Mouse (Mus musculus) midbrain, embryonic 11.5 days (tissue): ENCODE data around the gene Bnc2. TPM values are rescaled to one million over a fixed set of nuclear protein-coding genes. Genes with fewer than 3 reads are reported as not detected.

Source experiments
- ATAC-seq: fragments of 200-750 bp; cut with Nextera tagmentation; 2 replicates; pipeline ENCODE4 v1.8.0; 2017; ENCODE audit warnings: moderate TSS enrichment, moderate library complexity; ENCODE audit not compliant: low FRiP score
- DNase-seq: peaks from one replicate; pipeline ENCODE4 v3.0.0; 2015; ENCODE audit warnings: low spot score; ENCODE audit errors: missing footprints
- H3K27ac ChIP-seq: fragments of 300-500 bp; sonication (generic); 2 replicates; pipeline ENCODE4 v1.5.1; 2014; ENCODE audit warnings: low read depth, low read length
- H3K27me3 ChIP-seq: fragments of 300-500 bp; sonication (generic); 2 replicates; pipeline ENCODE4 v1.6.1; 2014; ENCODE audit warnings: mild to moderate bottlenecking, low read length, moderate library complexity, mixed read lengths; ENCODE audit not compliant: control insufficient read depth, insufficient read depth
- H3K36me3 ChIP-seq: fragments of 300-500 bp; sonication (generic); 2 replicates; pipeline ENCODE4 v1.6.1; 2014; ENCODE audit warnings: mild to moderate bottlenecking, low read length, moderate library complexity, mixed read lengths; ENCODE audit not compliant: control insufficient read depth, insufficient read depth
- H3K4me1 ChIP-seq: fragments of 300-500 bp; sonication (generic); 2 replicates; pipeline ENCODE4 v1.6.1; 2014; ENCODE audit warnings: low read length; ENCODE audit not compliant: control insufficient read depth, insufficient read depth
- H3K4me2 ChIP-seq: fragments of 300-500 bp; sonication (generic); 2 replicates; pipeline ENCODE4 v1.6.1; 2014; ENCODE audit warnings: mild to moderate bottlenecking, moderate library complexity
- H3K4me3 ChIP-seq: fragments of 300-500 bp; sonication (generic); 2 replicates; pipeline ENCODE4 v1.5.1; 2014; ENCODE audit warnings: low read depth, low read length
- H3K9ac ChIP-seq: fragments of 300-500 bp; sonication (generic); 2 replicates; pipeline ENCODE4 v1.6.1; 2014; ENCODE audit warnings: low read length
- H3K9me3 ChIP-seq: fragments of 300-500 bp; sonication (generic); 2 replicates; pipeline ENCODE4 v1.6.1; 2016; ENCODE audit warnings: low read length; ENCODE audit not compliant: control insufficient read depth
- WGBS: fragments of 180-500 bp; shearing (Covaris S2); extraction: QIAGEN DNeasy Blood & Tissue Kit; methylation state at CpG from one replicate; pipeline ENCODE4 v1.1.7; 2014; 5-methylcytosine and 5-hydroxymethylcytosine counted together
- polyA plus RNA-seq: library from polyadenylated mRNA; unstranded; fragments of >200 nt; fragmentation: Nextera tagmentation; extraction: Ambion mirVana; gene quantifications from 2 replicates; pipeline ENCODE4 v1.2.1, GENCODE M21; 2014

Gene Bnc2
- polyA plus RNA-seq, 1 experiment from 2014 or later, result 9.1 TPM

DNA sequence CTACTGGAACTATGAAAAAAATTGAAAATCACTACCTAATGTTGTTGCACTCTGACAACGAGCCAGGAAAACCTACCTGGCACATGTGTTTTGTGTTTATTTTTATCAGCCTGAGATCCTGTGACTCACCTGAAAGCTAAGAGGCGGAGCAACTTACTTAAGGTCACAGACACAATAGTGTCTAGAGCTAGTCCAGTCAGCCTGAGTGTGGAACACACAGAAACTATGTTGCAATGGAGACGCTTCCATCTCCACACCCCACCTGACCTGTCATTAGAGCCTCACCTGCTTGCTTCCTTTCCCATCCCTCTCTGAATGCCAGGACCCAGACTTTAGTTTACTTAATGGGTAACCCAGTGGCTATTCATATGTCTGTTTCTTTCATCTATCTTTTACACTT, 364.2 kb downstream of the Bnc2 start:
- Histone ChIP-seq H3K27me3 (no peaks in the 10 kb centered on the region), H3K4me2 (no peak overlapping the region), H3K4me1 (no peaks in the 10 kb centered on the region), H3K27ac (no peak overlapping the region), H3K9me3 (no peaks in the 10 kb centered on the region), H3K9ac (no peak overlapping the region), H3K36me3 (no peaks in the 10 kb centered on the region), H3K4me3 (no peak overlapping the region)
- no peak for ATAC-seq
- DNase-seq, result no peak
- WGBS, result 91% methylated on average over 3 of the region's 3 CpGs

GRCm38 (mm10) chr4:84308226-84308862, 366.7 kb downstream of the Bnc2 start:
- no peaks in the 10 kb centered on the region for H3K27me3 ChIP-seq
- no peak overlapping the region for H3K4me3 ChIP-seq
- 50% methylated on average over 4 of the region's 4 CpGs for WGBS
- ATAC-seq (no peak), DNase-seq (no peak)
- no peaks in the 10 kb centered on the region for H3K9me3 ChIP-seq
- H3K4me2 ChIP-seq, result no peak overlapping the region
- H3K27ac ChIP-seq, result no peak overlapping the region
- H3K36me3 ChIP-seq, result no peaks in the 10 kb centered on the region
- no peak overlapping the region for H3K9ac ChIP-seq
- H3K4me1 ChIP-seq, result no peaks in the 10 kb centered on the region

DNA sequence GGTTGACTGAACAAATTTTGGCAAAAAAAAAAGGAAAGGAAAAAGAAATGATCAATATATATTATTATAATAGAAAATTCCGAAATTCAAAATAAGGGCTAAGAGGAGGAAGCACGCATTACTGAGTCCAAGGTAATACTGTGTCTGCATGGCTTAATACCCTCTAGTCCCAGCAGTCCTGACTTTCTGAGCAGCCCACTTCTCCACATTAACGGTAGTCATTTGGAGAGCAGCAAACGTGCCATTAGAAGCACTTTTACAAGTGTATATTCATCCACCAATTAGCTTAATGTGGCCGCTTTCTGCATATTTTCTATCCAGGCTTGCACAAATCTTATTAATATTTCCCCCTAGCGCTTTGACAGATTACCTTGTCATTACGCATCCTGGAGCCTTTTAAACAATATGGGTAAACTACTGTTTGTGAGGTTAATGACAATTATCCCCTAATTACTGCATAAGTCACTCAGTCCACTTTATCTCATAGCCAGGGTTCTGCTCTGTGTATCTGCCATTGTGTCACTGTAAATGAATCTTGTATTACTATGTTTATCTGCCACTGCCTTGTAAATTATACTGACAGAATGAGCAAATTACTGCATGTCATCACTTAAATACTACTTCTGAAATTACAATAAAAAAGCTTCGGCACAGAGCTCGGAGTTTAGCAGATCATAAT, 368.0 kb downstream of the Bnc2 start:
- Histone ChIP-seq H3K27ac (no peak overlapping the region), H3K9me3 (no peaks in the 10 kb centered on the region), H3K4me3 (no peak overlapping the region), H3K36me3 (no peaks in the 10 kb centered on the region), H3K4me2 (no peak overlapping the region), H3K4me1 (no peaks in the 10 kb centered on the region), H3K27me3 (no peaks in the 10 kb centered on the region), H3K9ac (no peak overlapping the region)
- DNase-seq (no peak), ATAC-seq (no peak)
- WGBS, result 91% methylated on average over 9 of the region's 9 CpGs

GRCm38 (mm10) chr4:84302949-84303348, 372.1 kb downstream of the Bnc2 start:
- no peaks in the 10 kb centered on the region for H3K36me3 ChIP-seq
- no peak overlapping the region for H3K4me2 ChIP-seq
- no peak overlapping the region for H3K4me3 ChIP-seq
- no peak for DNase-seq
- no peak for ATAC-seq
- no peaks in the 10 kb centered on the region for H3K4me1 ChIP-seq
- no peak overlapping the region for H3K9ac ChIP-seq
- H3K9me3 ChIP-seq, result 0 out of 2 replicates have a peak, but pooled peaks cover 4% of the 10 kb centered on the region
- WGBS, result 86% methylated on average over 3 of the region's 3 CpGs
- no peaks in the 10 kb centered on the region for H3K27me3 ChIP-seq
- H3K27ac ChIP-seq, result no peak overlapping the region

- no peaks in the 10 kb centered on the region for H3K4me1 ChIP-seq
- no peaks in the 10 kb centered on the region for H3K36me3 ChIP-seq
- no peak overlapping the region for H3K4me2 ChIP-seq
- no peaks in the 10 kb centered on the region for H3K9me3 ChIP-seq
- WGBS, result 82% methylated on average over 5 of the region's 5 CpGs
- ATAC-seq (no peak), DNase-seq (peak; percentile 73)
- no peak overlapping the region for H3K4me3 ChIP-seq
- H3K27me3 ChIP-seq, result peaks cover 6% of the 10 kb centered on the region; the same call in 1 of the 2 replicates
- no peak overlapping the region for H3K9ac ChIP-seq
- H3K27ac ChIP-seq, result no peak overlapping the region
Observed at GRCm38 (mm10) chr4:84285153-84285552, 389.9 kb downstream of the Bnc2 start.

GRCm38 (mm10) chr4:84282651-84283050, 392.4 kb downstream of the Bnc2 start:
- Histone ChIP-seq H3K27ac (no peak overlapping the region), H3K4me1 (no peaks in the 10 kb centered on the region), H3K27me3 (peaks cover 6% of the 10 kb centered on the region), H3K36me3 (no peaks in the 10 kb centered on the region), H3K9me3 (no peaks in the 10 kb centered on the region), H3K4me3 (no peak overlapping the region), H3K4me2 (no peak overlapping the region), H3K9ac (no peak overlapping the region)
- 84% methylated on average over 2 of the region's 2 CpGs for whole genome bisulfite sequencing
- ATAC-seq, result no peak
- peak; percentile 80 for DNase-seq

DNA sequence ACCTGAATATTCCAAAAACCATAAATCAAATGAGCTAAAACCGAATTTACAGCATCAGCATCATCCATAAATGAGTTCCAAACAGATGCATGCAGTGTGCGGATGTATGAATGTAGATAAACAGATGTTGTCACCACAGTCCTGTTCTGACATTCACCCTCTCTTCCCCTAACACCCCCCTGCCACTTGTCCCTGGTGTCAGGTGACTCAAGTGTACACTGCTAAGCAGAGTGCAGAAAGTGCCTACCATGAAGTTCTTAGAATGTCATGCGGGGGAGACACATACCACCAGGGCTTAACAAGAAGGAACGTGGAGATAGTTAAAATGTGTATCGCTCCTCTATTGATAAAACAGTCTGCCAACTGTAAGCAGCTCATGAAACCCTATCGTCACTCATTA, 396.9 kb downstream of the Bnc2 start:
- Histone ChIP-seq H3K27me3 (no peaks in the 10 kb centered on the region; the same call in 1 of the 2 replicates), H3K9me3 (no peaks in the 10 kb centered on the region), H3K9ac (no peak overlapping the region), H3K36me3 (no peaks in the 10 kb centered on the region), H3K4me1 (no peaks in the 10 kb centered on the region), H3K4me3 (no peak overlapping the region), H3K27ac (no peak overlapping the region), H3K4me2 (no peak overlapping the region)
- WGBS, result 83% methylated on average over 6 of the region's 6 CpGs
- ATAC-seq (no peak), DNase-seq (peak; percentile 69)

GRCm38 (mm10) chr4:84276081-84276480, 399.0 kb downstream of the Bnc2 start:
- no peak overlapping the region for H3K4me3 ChIP-seq
- no peak overlapping the region for H3K27ac ChIP-seq
- DNase-seq, result peak; percentile 75
- H3K4me1 ChIP-seq, result no peaks in the 10 kb centered on the region
- no peak overlapping the region for H3K4me2 ChIP-seq
- 91% methylated on average over 14 of the region's 14 CpGs for WGBS
- no peak for ATAC-seq
- no peaks in the 10 kb centered on the region for H3K9me3 ChIP-seq
- H3K36me3 ChIP-seq, result no peaks in the 10 kb centered on the region
- no peaks in the 10 kb centered on the region; the same call in none of the 2 replicates for H3K27me3 ChIP-seq
- no peak overlapping the region for H3K9ac ChIP-seq

- ATAC-seq (no peak; the same call in 1 of the 2 replicates), DNase-seq (peak; percentile 85)
- H3K4me1 ChIP-seq, result no peaks in the 10 kb centered on the region
- H3K36me3 ChIP-seq, result no peaks in the 10 kb centered on the region
- H3K4me3 ChIP-seq, result no peak overlapping the region
- no peak overlapping the region for H3K27ac ChIP-seq
- H3K9ac ChIP-seq, result no peak overlapping the region
- peaks cover 3% of the 10 kb centered on the region; the same call in 1 of the 2 replicates for H3K27me3 ChIP-seq
- WGBS, result 43% methylated on average over 3 of the region's 3 CpGs
- H3K4me2 ChIP-seq, result no peak overlapping the region
- H3K9me3 ChIP-seq, result no peaks in the 10 kb centered on the region
Observed at GRCm38 (mm10) chr4:84274158-84274557, 400.9 kb downstream of the Bnc2 start.
